15 mouse cellular contexts compared by ENCODE assay signal in the genomic region with DNA sequence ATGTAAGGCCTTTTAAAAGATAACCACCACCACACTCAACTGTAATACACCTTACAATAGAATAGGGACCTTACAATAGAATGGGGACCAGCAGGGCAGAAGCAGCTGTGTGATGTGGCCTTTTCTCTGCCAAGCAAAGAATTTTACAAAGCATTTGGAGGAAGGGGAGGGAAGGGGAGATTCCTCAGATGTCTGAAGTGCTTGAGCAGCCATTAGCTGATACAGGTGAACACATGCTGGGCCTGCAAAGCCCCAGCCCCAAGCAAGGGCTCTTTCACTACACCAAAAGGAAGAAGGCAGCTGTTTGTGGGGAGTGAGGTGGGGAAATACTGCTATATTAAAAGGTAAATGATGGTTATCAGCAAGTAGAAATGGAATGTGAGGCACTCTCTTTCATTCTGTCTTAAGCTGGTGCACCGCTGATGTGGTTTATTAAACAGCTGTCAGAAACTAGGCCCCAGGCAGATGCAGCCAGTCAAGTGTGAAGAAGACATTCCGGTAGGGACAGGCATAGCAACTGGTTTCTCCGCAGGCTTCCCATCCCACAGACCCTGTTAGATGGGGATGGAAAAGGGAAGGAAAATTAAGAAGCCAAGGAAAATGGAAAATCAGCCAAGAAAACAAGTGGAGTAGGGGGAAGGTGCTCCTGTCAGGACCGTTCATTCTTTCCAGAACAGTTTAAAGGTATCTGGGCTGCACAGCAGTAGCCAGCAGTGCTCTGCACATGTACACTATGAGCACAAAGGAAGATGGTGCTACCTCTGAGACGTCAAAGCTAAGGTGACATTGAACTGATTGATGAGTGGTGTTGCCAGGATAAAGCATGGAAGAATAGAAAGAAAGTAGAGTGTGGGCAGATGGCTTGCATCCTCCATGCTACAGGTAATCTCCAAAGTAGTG.
DNase-seq lines count a peak whose midpoint lies in the region; ATAC-seq lines count a peak whose summit lies in the region.
"Had no signal": no experiment of that assay in that cellular context is flagged by ENCODE, and none has a peak within 500 bp of the region (broad histone marks: within the 10 kb centered on the region; RNA-seq: fewer than 3 reads in every experiment).

No protein-coding gene starts in this region.

- no peak for DNase-seq in kidney, adult 11 months
- peak; percentile 58 for DNase-seq in embryonic facial prominence, embryonic 14.5 days (ENCODE audit: low spot score)
- DNase-seq in kidney, postnatal 4 days: peak; percentile 15 to 33
- no peak for DNase-seq in heart, embryonic 10.5 days (ENCODE audit: low spot score)
- DNase-seq in adrenal gland, postnatal 10 days: no peak
- DNase-seq in adipocyte (ENCODE audit: low spot score): no peak
- DNase-seq: B cell, adult 2 months; cerebellum, adult 8-10 months; thymus, postnatal 4 days had no signal

- H3K4me2 ChIP-seq in kidney, embryonic 14.5 days (replicated peaks; ENCODE audit: low read depth, low read length): no peak overlapping the region
- H3K4me2 ChIP-seq in embryonic facial prominence, embryonic 14.5 days (ENCODE audit: low read depth, low read length): no peak overlapping the region
- no peak overlapping the region for H3K4me2 ChIP-seq in neural tube, embryonic 15.5 days
- H3K4me2 ChIP-seq: embryonic facial prominence, embryonic 15.5 days; limb, embryonic 12.5 days had no signal

- no peaks in the 10 kb centered on the region for H3K27me3 ChIP-seq in kidney, embryonic 14.5 days (ENCODE audit: control insufficient read depth, insufficient read depth, low read length)
- H3K27me3 ChIP-seq in embryonic facial prominence, embryonic 14.5 days (replicated peaks; ENCODE audit: control insufficient read depth, insufficient read depth, low read length): no peaks in the 10 kb centered on the region
- H3K27me3 ChIP-seq in neural tube, embryonic 15.5 days (replicated peaks): no peaks in the 10 kb centered on the region
- no peaks in the 10 kb centered on the region for H3K27me3 ChIP-seq in heart, embryonic 10.5 days (ENCODE audit: insufficient read depth, poor library complexity, severe bottlenecking)
- H3K27me3 ChIP-seq: embryonic facial prominence, embryonic 15.5 days had no signal

- peaks cover 12% of the 10 kb centered on the region; the same call in 1 of the 2 replicates for H3K4me1 ChIP-seq in kidney, embryonic 14.5 days (ENCODE audit: control insufficient read depth, insufficient read depth, low read length)
- H3K4me1 ChIP-seq in embryonic facial prominence, embryonic 14.5 days (ENCODE audit: control insufficient read depth, insufficient read depth, low read length): no peaks in the 10 kb centered on the region
- H3K4me1 ChIP-seq in neural tube, embryonic 15.5 days: peaks cover 15% of the 10 kb centered on the region
- peaks cover 7% of the 10 kb centered on the region; the same call in 1 of the 2 replicates for H3K4me1 ChIP-seq in heart, embryonic 10.5 days
- H3K4me1 ChIP-seq: embryonic facial prominence, embryonic 15.5 days had no signal

- 47% methylated on average over 5 of the region's 5 CpGs for WGBS in kidney, embryonic 14.5 days
- 38% methylated on average over 5 of the region's 5 CpGs for WGBS in embryonic facial prominence, embryonic 14.5 days
- 46% methylated on average over 5 of the region's 5 CpGs for WGBS in neural tube, embryonic 15.5 days
- 60% methylated on average over 5 of the region's 5 CpGs for WGBS in heart, embryonic 10.5 days

- ATAC-seq in kidney, embryonic 14.5 days (ENCODE audit: low FRiP score, low TSS enrichment): peak; percentile 83
- ATAC-seq in embryonic facial prominence, embryonic 14.5 days (ENCODE audit: low read depth): peak; percentile 57
- no peak for ATAC-seq in neural tube, embryonic 15.5 days (ENCODE audit: low FRiP score)
- ATAC-seq: activated CD4-positive, CD25-positive, alpha-beta regulatory T cell, adult 4 months; intestine, embryonic 16.5 days had no signal

- no peak overlapping the region for H3K9ac ChIP-seq in kidney, embryonic 14.5 days (ENCODE audit: low read depth, low read length)
- no peak overlapping the region for H3K9ac ChIP-seq in embryonic facial prominence, embryonic 14.5 days (ENCODE audit: low read depth, low read length)
- no peak overlapping the region for H3K9ac ChIP-seq in neural tube, embryonic 15.5 days (replicated peaks)
- H3K9ac ChIP-seq: embryonic facial prominence, embryonic 15.5 days; limb, embryonic 12.5 days had no signal

- H3K4me3 ChIP-seq in kidney, embryonic 14.5 days (ENCODE audit: low read length): no peak overlapping the region
- H3K4me3 ChIP-seq in embryonic facial prominence, embryonic 14.5 days (ENCODE audit: low read depth, low read length): no peak overlapping the region
- H3K4me3 ChIP-seq in neural tube, embryonic 15.5 days (replicated peaks): no peak overlapping the region
- no peak overlapping the region for H3K4me3 ChIP-seq in heart, embryonic 10.5 days
- H3K4me3 ChIP-seq: embryonic facial prominence, embryonic 15.5 days; limb, embryonic 12.5 days had no signal

- H3K36me3 ChIP-seq in kidney, embryonic 14.5 days (ENCODE audit: control insufficient read depth, insufficient read depth, low read length): no peaks in the 10 kb centered on the region
- no peaks in the 10 kb centered on the region for H3K36me3 ChIP-seq in embryonic facial prominence, embryonic 14.5 days (ENCODE audit: control insufficient read depth, insufficient read depth, low read length)
- H3K36me3 ChIP-seq in neural tube, embryonic 15.5 days: no peaks in the 10 kb centered on the region
- no peaks in the 10 kb centered on the region for H3K36me3 ChIP-seq in heart, embryonic 10.5 days
- H3K36me3 ChIP-seq: embryonic facial prominence, embryonic 15.5 days; limb, embryonic 12.5 days had no signal

- no peak overlapping the region for H3K27ac ChIP-seq in kidney, embryonic 14.5 days (ENCODE audit: low read depth, low read length)
- H3K27ac ChIP-seq in embryonic facial prominence, embryonic 14.5 days (replicated peaks; ENCODE audit: low read depth, low read length): no peak overlapping the region
- H3K27ac ChIP-seq in neural tube, embryonic 15.5 days (replicated peaks): peak overlapping the region; percentile 57
- H3K27ac ChIP-seq in heart, embryonic 10.5 days: no peak overlapping the region
- H3K27ac ChIP-seq: embryonic facial prominence, embryonic 15.5 days; limb, embryonic 12.5 days had no signal

- no peaks in the 10 kb centered on the region for H3K9me3 ChIP-seq in kidney, embryonic 14.5 days (ENCODE audit: control insufficient read depth, low read length)
- H3K9me3 ChIP-seq in embryonic facial prominence, embryonic 14.5 days (ENCODE audit: control insufficient read depth, low read length): no peaks in the 10 kb centered on the region
- no peaks in the 10 kb centered on the region for H3K9me3 ChIP-seq in neural tube, embryonic 15.5 days (replicated peaks)
- no peaks in the 10 kb centered on the region for H3K9me3 ChIP-seq in heart, embryonic 10.5 days
- H3K9me3 ChIP-seq: embryonic facial prominence, embryonic 15.5 days; limb, embryonic 12.5 days had no signal

Comparison
In these comparisons a context has a peak if more than half of its experiments do, and no peak if none do; other contexts are left out.
1. DNase-seq: peak in embryonic facial prominence, embryonic 14.5 days (single experiment) and kidney, postnatal 4 days (2 of 2); none in kidney, adult 11 months (single experiment), heart, embryonic 10.5 days (single experiment), adrenal gland, postnatal 10 days (single experiment) and adipocyte (single experiment).